Mouse (Mus musculus) left cerebral cortex, adult 18-20 months (tissue): ENCODE measurements around the gene Fam129a. TPM values are rescaled to one million over a fixed set of nuclear protein-coding genes. Genes with fewer than 3 reads are reported as not detected.
"Not testable (repeated sequence)": the region's sequence is repeated elsewhere in the genome, so short reads cannot be mapped to it uniquely, and the experiment has no call there.

ENCODE experiments used
- DNase-seq, 2 experiments: peaks; one replicate each; pipeline ENCODE4 v3.0.0; 2021 to 2022; ENCODE audit warnings: low spot score in 2 of 2, mixed read lengths in 1 of 2
- total RNA-seq, 2 experiments: library from RNA; stranded (reverse); gene quantifications; 2 replicates each; pipeline ENCODE4 v1.2.3; 2021

Fam129a gene
- total RNA-seq, 2 experiments from 2014 or later: 1.4 to 1.5 TPM

- no peak for DNase-seq
Observed at GRCm38 (mm10) chr1:151690061-151690460, 119.1 kb downstream of the Fam129a start.

DNA sequence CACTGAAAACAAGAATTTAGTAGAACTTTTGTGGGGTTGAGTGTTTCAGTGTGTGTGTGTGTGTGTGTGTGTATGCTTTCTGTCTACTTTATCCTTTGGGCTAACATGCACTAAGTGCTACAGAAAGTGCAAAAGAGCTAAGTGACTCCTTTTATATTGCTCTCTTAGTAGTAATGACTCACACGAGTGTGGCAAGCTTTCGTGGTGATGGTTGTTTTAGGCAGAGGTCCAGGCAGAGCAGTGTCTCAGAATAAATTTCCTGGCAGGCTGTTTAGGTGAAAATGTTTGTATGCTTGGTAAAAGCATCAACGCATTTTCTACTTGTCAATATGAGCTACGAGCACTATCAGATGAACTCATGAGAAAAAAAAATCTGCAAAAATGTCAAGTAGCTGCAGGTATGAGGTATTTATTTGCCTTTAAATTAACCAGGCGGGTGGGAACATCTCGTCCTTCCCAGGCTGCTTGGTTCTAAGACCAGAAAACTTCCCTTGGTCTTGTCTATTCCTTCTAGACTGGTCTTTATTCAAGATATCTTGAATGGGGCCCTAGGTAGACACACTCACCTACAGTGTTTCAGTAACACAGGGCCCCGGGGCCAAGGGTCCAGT, 119.7 kb downstream of the Fam129a start:
- DNase-seq: no peak

- DNase-seq: not testable (repeated sequence)
Observed at GRCm38 (mm10) chr1:151692867-151693266, 121.9 kb downstream of the Fam129a start.

DNA sequence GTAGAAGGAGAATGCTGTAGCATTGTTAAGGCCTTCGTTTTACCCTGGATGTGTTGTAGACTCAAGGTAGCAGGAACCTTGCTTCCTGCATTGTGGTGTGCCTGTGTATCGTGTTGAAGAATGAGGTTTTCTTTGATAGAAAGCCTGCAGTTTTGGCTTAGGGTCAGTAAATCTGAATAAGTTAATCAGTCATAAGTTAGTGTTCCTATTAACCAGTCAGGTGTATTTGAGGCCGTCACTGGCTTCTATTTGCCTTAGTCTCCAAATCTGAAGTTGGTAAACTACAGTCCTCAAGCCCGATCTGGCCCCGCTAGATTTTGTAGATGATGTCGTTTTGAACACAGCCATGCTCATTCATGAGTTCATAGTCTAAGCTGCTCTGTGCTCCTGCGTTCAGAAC, 125.8 kb downstream of the Fam129a start:
- no peak for DNase-seq

DNA sequence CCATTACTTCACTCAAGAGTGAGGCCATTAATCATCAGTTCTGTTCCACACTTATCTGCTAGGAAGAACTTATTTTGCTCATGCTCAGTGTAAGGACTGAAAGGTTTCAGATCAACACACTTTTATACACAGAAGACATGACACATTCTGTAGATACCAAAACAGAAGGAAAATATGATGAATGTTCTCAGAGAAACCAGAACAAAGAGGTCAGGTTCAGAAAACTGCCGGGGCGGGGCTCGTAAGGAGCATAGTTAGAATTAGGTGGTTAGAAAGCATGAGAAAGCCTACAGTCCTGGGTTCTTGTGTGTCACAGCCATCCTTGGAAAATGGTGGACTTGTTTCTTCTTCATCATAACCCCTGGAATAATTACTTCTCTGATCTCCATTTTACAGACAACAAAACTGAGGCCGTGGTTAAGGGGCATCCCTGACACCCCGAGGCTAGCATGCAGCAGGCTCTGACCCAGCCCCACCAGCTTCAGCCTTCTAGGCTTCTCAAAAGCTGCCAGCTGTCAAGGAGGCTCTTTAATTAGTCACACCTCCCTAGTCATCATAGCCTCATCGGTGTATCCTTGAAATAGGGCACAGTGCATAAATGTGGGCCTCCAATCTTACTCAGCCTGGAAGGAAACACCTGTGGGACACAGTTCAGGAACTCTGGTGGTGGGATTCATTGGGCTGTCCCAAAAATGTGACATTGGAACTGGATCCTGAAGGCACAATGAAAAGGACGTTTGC, 127.1 kb downstream of the Fam129a start:
- DNase-seq: no peak

DNA sequence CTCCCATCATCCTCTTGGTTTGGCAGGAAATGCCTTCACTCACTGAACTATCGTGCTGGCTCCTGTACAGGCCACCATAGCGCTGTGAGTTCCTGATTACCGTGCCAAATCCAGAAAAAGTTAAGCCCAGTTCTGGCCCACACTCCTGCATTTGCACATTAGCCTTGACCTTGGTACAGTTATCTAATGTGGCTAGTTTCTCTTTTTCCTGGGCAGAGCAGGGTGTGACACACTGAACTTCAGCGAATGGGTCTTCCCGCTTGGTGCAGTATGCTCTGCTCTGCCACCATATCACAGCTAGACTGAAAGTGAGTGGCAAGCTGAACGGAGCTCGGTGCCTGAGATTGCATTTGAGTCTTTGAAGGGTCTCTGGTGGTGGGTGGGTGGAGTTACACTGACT, 128.4 kb downstream of the Fam129a start:
- DNase-seq: no peak

- DNase-seq: no peak
Observed at GRCm38 (mm10) chr1:151702816-151703215, 131.8 kb downstream of the Fam129a start.

- peak; percentile 83 to 91 for DNase-seq
Observed at GRCm38 (mm10) chr1:151705723-151706396, 134.9 kb downstream of the Fam129a start.

DNA sequence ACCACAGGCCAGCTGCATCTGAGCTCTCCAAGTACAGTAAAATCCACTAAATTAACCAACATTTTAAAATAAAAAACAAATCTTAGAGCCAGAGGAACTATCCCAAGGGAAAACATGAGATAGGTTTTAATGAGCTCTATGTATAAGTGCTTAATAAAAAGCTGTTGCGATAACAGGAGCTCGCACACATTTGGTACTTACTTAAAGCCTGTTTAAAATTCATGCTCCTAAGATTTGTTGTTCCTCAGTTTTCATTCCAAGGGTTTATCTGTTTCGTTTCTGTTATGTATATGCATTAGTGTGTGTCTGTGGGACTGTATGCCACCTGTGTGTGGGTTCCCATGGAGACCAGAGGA, 135.4 kb downstream of the Fam129a start:
- no peak for DNase-seq

GRCm38 (mm10) chr1:151708966-151709733, 138.2 kb downstream of the Fam129a start:
- DNase-seq: no peak

DNA sequence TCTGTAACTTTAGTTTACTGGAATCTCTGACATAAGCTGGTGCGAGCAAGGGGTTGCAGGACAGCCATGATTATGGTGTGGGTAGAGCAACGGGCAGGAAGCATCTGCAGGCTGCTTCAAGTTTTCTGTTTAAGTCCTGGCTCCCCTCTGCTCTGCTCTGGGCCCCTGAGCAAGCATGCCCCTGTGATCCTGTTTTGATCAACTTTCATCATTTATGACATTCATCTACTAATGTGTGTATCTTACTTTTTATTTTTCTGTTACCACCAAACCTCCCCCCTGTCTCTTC, 138.7 kb downstream of the Fam129a start:
- DNase-seq: no peak

DNA sequence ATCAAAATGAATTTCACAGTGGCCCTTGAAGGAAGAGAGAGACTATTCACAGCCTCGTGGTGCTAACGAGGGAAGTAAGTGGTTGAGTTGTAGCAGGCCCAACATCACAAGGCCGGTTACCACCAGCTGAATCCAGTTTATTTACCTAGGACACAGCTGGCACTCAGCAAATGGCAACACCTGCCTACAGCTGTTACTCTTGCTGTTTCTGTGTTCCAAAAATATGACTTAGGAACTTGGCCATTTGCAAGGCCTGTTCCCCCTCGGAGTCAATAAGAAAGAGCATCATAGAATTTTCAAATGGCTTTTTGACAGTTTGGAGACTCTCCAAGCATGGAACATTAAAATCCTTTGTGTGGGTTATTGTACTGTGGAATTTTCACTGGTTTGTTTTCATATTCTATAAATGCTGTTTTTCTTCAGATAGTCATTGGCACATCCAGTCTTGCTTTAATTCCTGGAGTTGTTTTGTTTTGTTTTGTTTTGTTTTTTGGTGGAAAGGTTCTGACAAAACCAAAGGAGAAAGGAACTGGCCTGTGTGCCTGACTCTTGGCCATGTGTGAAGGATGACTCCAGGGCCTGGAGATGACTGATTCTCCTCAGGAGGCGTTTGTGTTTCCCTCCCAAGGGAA, 139.6 kb downstream of the Fam129a start:
- DNase-seq: no peak

- DNase-seq: no peak
Observed at GRCm38 (mm10) chr1:151711062-151711461, 140.1 kb downstream of the Fam129a start.

DNA sequence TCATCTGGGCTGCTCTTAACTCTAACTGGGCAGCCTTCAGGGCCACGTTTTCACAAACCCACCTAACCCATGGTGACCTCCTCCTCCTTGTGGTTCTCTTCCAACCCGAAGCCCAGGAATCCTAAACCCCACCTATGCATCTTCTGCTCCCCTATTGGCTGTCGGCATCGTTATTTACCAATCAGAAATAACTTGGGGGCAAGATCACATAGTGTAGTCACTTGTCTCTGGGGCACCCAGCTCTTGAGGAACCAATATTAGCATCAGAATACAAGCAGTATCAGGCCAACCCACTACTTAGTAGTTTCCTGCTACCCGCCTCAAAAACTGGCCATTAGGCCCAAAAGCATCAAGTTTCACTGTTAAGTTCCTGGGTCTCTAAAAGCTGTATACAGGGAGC, 141.7 kb downstream of the Fam129a start:
- DNase-seq: no peak

GRCm38 (mm10) chr1:151713622-151714021, 142.6 kb downstream of the Fam129a start:
- DNase-seq: no peak

- no peak for DNase-seq
Observed at GRCm38 (mm10) chr1:151716024-151716710, 145.2 kb downstream of the Fam129a start.

GRCm38 (mm10) chr1:151717624-151718023, 146.6 kb downstream of the Fam129a start:
- DNase-seq: no peak

- DNase-seq: no peak
Observed at GRCm38 (mm10) chr1:151718575-151718974, 147.6 kb downstream of the Fam129a start.

DNA sequence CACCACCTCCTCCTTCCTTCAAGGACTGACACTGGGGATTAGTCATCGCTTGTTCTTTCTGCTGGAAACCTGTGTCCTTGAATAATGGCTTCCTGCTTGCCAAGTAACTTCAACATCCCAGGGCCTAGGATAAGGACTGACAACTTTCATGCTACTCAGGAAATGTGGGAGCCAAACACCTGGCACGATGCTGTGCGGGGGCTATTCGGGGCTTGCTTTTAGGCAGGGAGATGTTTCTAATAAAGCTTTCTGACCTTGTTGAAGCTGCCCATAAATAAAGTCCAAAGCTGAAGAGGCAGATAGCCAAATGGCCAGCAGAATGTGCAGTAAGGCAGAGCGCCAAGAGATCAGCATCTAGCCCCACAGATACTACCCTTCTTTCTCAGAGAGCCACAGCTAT, 148.9 kb downstream of the Fam129a start:
- DNase-seq: no peak

DNA sequence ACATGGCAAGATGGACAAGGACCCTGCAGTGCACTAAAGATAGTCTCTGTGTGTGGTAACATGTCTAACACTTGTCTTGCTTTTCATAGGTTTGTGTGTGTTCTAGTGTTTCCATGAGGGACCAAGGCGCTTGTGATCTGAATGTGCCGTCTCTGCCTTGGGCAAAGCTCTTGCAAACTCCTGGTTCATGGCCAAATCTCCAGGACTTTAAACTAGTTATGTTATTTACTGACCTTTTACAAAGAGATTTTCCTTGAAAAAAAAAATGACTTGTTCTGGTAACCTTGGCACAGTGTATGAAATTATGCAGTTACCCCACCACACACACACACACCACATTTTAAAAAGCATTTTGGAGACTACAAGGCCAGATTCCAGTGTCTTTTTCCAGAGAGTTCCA, 149.6 kb downstream of the Fam129a start:
- no peak for DNase-seq
